ENCODE assay signal across 8 mouse cellular contexts in genomic region chr2:30711476-30711852, GRCm38 (mm10).
DNase-seq lines count a peak whose midpoint lies in the region; ATAC-seq and TF ChIP-seq lines count a peak whose summit lies in the region.

No protein-coding gene starts in this region.

- peak overlapping the region; percentile 92 for H3K4me2 ChIP-seq in heart, embryonic 12.5 days
- H3K4me2 ChIP-seq in forebrain, embryonic 11.5 days (ENCODE audit: low read depth, low read length, severe bottlenecking): peak overlapping the region; percentile 86
- peak overlapping the region; percentile 91 for H3K4me2 ChIP-seq in limb, embryonic 13.5 days (replicated peaks)

- no peak for DNase-seq in heart, adult 11 months
- no peak for DNase-seq in forebrain, embryonic 11.5 days (ENCODE audit: low spot score)
- DNase-seq in gastrocnemius, postnatal 14 days: no peak
- no peak for DNase-seq in layer of hippocampus, postnatal 36 days

- peak; percentile 29; the same call in 1 of the 2 replicates for ATAC-seq in heart, embryonic 12.5 days (ENCODE audit: insufficient number of reproducible peaks, low FRiP score)
- ATAC-seq in forebrain, embryonic 11.5 days (replicated peaks; ENCODE audit: low FRiP score): peak; percentile 57
- peak; percentile 10; the same call in 1 of the 2 replicates for ATAC-seq in limb, embryonic 13.5 days (ENCODE audit: low FRiP score, low read depth)

- intact Hi-C loops in gastrocnemius, postnatal 14 days (cut with DNase I; ENCODE audit: low total_unique reads): no loop called here

- H3K36me3 ChIP-seq in heart, embryonic 12.5 days: no peaks in the 10 kb centered on the region
- H3K36me3 ChIP-seq in ES-Bruce4 (ENCODE audit: control insufficient read depth, insufficient read depth, low read length, poor library complexity, severe bottlenecking): no peaks in the 10 kb centered on the region
- H3K36me3 ChIP-seq in forebrain, embryonic 11.5 days (ENCODE audit: control insufficient read depth, insufficient read depth, low read length): no peaks in the 10 kb centered on the region
- no peaks in the 10 kb centered on the region for H3K36me3 ChIP-seq in limb, embryonic 13.5 days

- peak overlapping the region; percentile 92 for H3K27ac ChIP-seq in heart, embryonic 12.5 days (ENCODE audit: poor library complexity, severe bottlenecking)
- no peak overlapping the region for H3K27ac ChIP-seq in ES-Bruce4 (ENCODE audit: insufficient read depth, low read length)
- peak overlapping the region; percentile 93 for H3K27ac ChIP-seq in forebrain, embryonic 11.5 days (ENCODE audit: low read depth, low read length)
- peak overlapping the region; percentile 91 for H3K27ac ChIP-seq in limb, embryonic 13.5 days
- H3K27ac ChIP-seq in olfactory bulb, adult 2 months (ENCODE audit: insufficient read depth, low read depth, low read length): peak overlapping the region; percentile 92

- H3K4me3 ChIP-seq in heart, embryonic 12.5 days: peak overlapping the region; percentile 55
- peak overlapping the region; percentile 46 for H3K4me3 ChIP-seq in ES-Bruce4 (ENCODE audit: low read depth, low read length)
- H3K4me3 ChIP-seq in forebrain, embryonic 11.5 days (ENCODE audit: low read depth, low read length): peak overlapping the region; percentile 38
- peak overlapping the region; percentile 51 for H3K4me3 ChIP-seq in limb, embryonic 13.5 days
- peak overlapping the region; percentile 48 for H3K4me3 ChIP-seq in olfactory bulb, adult 2 months (ENCODE audit: insufficient read depth, low read depth, low read length)

- no peak for TF ChIP-seq EP300 in ES-Bruce4 (IDR thresholded peaks at IDR 0.05; ENCODE audit: insufficient read depth, low read depth, low read length)

- H3K4me1 ChIP-seq in heart, embryonic 12.5 days (replicated peaks): peaks cover 62% of the 10 kb centered on the region
- peaks cover 6% of the 10 kb centered on the region for H3K4me1 ChIP-seq in ES-Bruce4 (ENCODE audit: control insufficient read depth, insufficient read depth, low read length)
- H3K4me1 ChIP-seq in forebrain, embryonic 11.5 days (replicated peaks; ENCODE audit: control insufficient read depth, insufficient read depth, low read length): peaks cover 54% of the 10 kb centered on the region
- H3K4me1 ChIP-seq in limb, embryonic 13.5 days: peaks cover 74% of the 10 kb centered on the region
- peaks cover 62% of the 10 kb centered on the region for H3K4me1 ChIP-seq in olfactory bulb, adult 2 months (ENCODE audit: control insufficient read depth, insufficient read depth, low read length)

- no peaks in the 10 kb centered on the region for H3K9me3 ChIP-seq in heart, embryonic 12.5 days (replicated peaks)
- no peaks in the 10 kb centered on the region for H3K9me3 ChIP-seq in ES-Bruce4 (replicated peaks; ENCODE audit: control insufficient read depth, insufficient read depth, low read length, poor library complexity, severe bottlenecking)
- no peaks in the 10 kb centered on the region for H3K9me3 ChIP-seq in forebrain, embryonic 11.5 days (ENCODE audit: control insufficient read depth, low read length)
- no peaks in the 10 kb centered on the region for H3K9me3 ChIP-seq in limb, embryonic 13.5 days

- no peak for TF ChIP-seq POLR2A in ES-Bruce4 (IDR thresholded peaks at IDR 0.05; ENCODE audit: insufficient read depth, low read length)
- TF ChIP-seq POLR2A in olfactory bulb, adult 2 months (IDR thresholded peaks at IDR 0.05; ENCODE audit: insufficient read depth, low read depth, low read length): no peak

- 5% methylated on average over 15 of the region's 15 CpGs for WGBS in heart, embryonic 12.5 days
- 5% methylated on average over 13 of the region's 15 CpGs for WGBS in forebrain, embryonic 11.5 days
- 4% methylated on average over 14 of the region's 15 CpGs for WGBS in limb, embryonic 13.5 days
- WGBS in olfactory bulb, adult 2 months: 5% methylated on average over 15 of the region's 15 CpGs

- TF ChIP-seq CTCF in ES-Bruce4 (IDR thresholded peaks at IDR 0.05; ENCODE audit: low read depth, low read length): no peak
- no peak for TF ChIP-seq CTCF in olfactory bulb, adult 2 months (IDR thresholded peaks at IDR 0.05; ENCODE audit: insufficient read depth, low read depth, low read length)

- peak overlapping the region; percentile 87 for H3K9ac ChIP-seq in heart, embryonic 12.5 days
- H3K9ac ChIP-seq in ES-Bruce4 (ENCODE audit: low read depth, poor library complexity, severe bottlenecking): peak overlapping the region; percentile 69
- peak overlapping the region; percentile 84 for H3K9ac ChIP-seq in forebrain, embryonic 11.5 days (ENCODE audit: low read length)
- H3K9ac ChIP-seq in limb, embryonic 13.5 days: peak overlapping the region; percentile 78

- H3K27me3 ChIP-seq in heart, embryonic 12.5 days (replicated peaks): no peaks in the 10 kb centered on the region
- H3K27me3 ChIP-seq in ES-Bruce4 (ENCODE audit: control insufficient read depth, insufficient read depth, low read length, poor library complexity, severe bottlenecking): no peaks in the 10 kb centered on the region
- H3K27me3 ChIP-seq in forebrain, embryonic 11.5 days (ENCODE audit: control insufficient read depth, insufficient read depth, low read length): no peaks in the 10 kb centered on the region
- no peaks in the 10 kb centered on the region for H3K27me3 ChIP-seq in limb, embryonic 13.5 days
